Mouse (Mus musculus) gastrocnemius, postnatal 25 days (tissue): ENCODE measurements around the gene Fam90a1a. TPM values are rescaled to one million over a fixed set of nuclear protein-coding genes. Genes with fewer than 3 reads are reported as not detected.

ENCODE experiments used
- total RNA-seq, 2 experiments: library from RNA; stranded (reverse); gene quantifications; 1 replicate in 1 of 2; 2 replicates in 1 of 2; pipeline ENCODE4 v1.2.3; 2021

The Fam90a1a gene
- total RNA-seq, 2 experiments from 2014 or later, result not detected

Other genes with a start within 250 kb of the Fam90a1a start
- gene Defa24, start 224.2 kb upstream of the Fam90a1a start, total RNA-seq, result not detected
- not detected for gene Defb50, start 135.2 kb upstream of the Fam90a1a start, total RNA-seq
- not detected for gene Defb2, start 118.8 kb upstream of the Fam90a1a start, total RNA-seq
- gene Defb10, start 99.8 kb upstream of the Fam90a1a start, total RNA-seq, result not detected
- gene Defb9, start 73.3 kb upstream of the Fam90a1a start, total RNA-seq, result not detected
- not detected for gene Defb11, start 52.3 kb upstream of the Fam90a1a start, total RNA-seq
- gene Defb15, start 26.0 kb upstream of the Fam90a1a start, total RNA-seq, result not detected
- gene Defb35, start 20.4 kb upstream of the Fam90a1a start, total RNA-seq, result not detected
- gene Defb13, start 12.0 kb upstream of the Fam90a1a start, total RNA-seq, result not detected
- gene Ccdc70, start 11.1 kb downstream of the Fam90a1a start, total RNA-seq, result not detected
- gene Atp7b, start 101.6 kb downstream of the Fam90a1a start, total RNA-seq, result under 1 TPM in 1 of 2 experiments, not detected in 1; 0.03 TPM
- gene Alg11, start 102.0 kb downstream of the Fam90a1a start, total RNA-seq, result 1 to 10 TPM; 4.2 to 4.8 TPM
- under 1 TPM in 1 of 2 experiments, not detected in 1; 0.23 TPM for gene Nek5, start 166.3 kb downstream of the Fam90a1a start, total RNA-seq
- gene Nek3, start 207.7 kb downstream of the Fam90a1a start, total RNA-seq, result 1 to 10 TPM; 2.4 to 2.8 TPM
- gene Ckap2, start 227.1 kb downstream of the Fam90a1a start, total RNA-seq, result under 1 TPM; 0.46 to 0.96 TPM
- gene Vps36, start 234.1 kb downstream of the Fam90a1a start, total RNA-seq, result 10 to 100 TPM; 27.9 to 33.0 TPM